Mouse (Mus musculus) gastrocnemius, postnatal 10 days (tissue): ENCODE results near the gene Elmo1. TPM values are rescaled to one million over a fixed set of nuclear protein-coding genes. Genes with fewer than 3 reads are reported as not detected.

Experiments used
- DNase-seq: peaks from one replicate; pipeline ENCODE4 v3.0.0; 2021; ENCODE audit warnings: mixed read lengths
- total RNA-seq, 2 experiments: library from RNA; stranded (reverse); gene quantifications; 2 replicates each; pipeline ENCODE4 v1.2.3; 2021

Elmo1 gene
- total RNA-seq, 2 experiments from 2014 or later = 13.0 to 21.5 TPM

- DNase-seq = peak; percentile 14
Observed at GRCm38 (mm10) chr13:20386462-20387141, 296.2 kb downstream of the Elmo1 start.

GRCm38 (mm10) chr13:20392824-20393598 is 302.6 kb downstream of the Elmo1 start:
- no peak for DNase-seq

GRCm38 (mm10) chr13:20397744-20398143 is 307.3 kb downstream of the Elmo1 start:
- DNase-seq = no peak

GRCm38 (mm10) chr13:20398311-20398710 is 307.9 kb downstream of the Elmo1 start:
- no peak for DNase-seq

GRCm38 (mm10) chr13:20404530-20404929 is 314.1 kb downstream of the Elmo1 start:
- DNase-seq = no peak

GRCm38 (mm10) chr13:20406470-20407213 is 316.2 kb downstream of the Elmo1 start:
- no peak for DNase-seq

- DNase-seq = no peak
Observed at GRCm38 (mm10) chr13:20410306-20411101, 320.1 kb downstream of the Elmo1 start.

- no peak for DNase-seq
Observed at GRCm38 (mm10) chr13:20416691-20417660, 326.6 kb downstream of the Elmo1 start.

GRCm38 (mm10) chr13:20430998-20431397 is 340.6 kb downstream of the Elmo1 start:
- DNase-seq = no peak

GRCm38 (mm10) chr13:20433221-20433858 is 342.9 kb downstream of the Elmo1 start:
- DNase-seq = no peak

GRCm38 (mm10) chr13:20434071-20434470 is 343.7 kb downstream of the Elmo1 start:
- no peak for DNase-seq

GRCm38 (mm10) chr13:20439488-20439887 is 349.1 kb downstream of the Elmo1 start:
- no peak for DNase-seq

- DNase-seq = no peak
Observed at GRCm38 (mm10) chr13:20450831-20451353, 360.5 kb downstream of the Elmo1 start.

- no peak for DNase-seq
Observed at GRCm38 (mm10) chr13:20454357-20454756, 364.0 kb downstream of the Elmo1 start.

- DNase-seq = no peak
Observed at GRCm38 (mm10) chr13:20460096-20460495, 369.7 kb downstream of the Elmo1 start.

GRCm38 (mm10) chr13:20461616-20462015 is 371.2 kb downstream of the Elmo1 start:
- no peak for DNase-seq

- no peak for DNase-seq
Observed at GRCm38 (mm10) chr13:20464161-20464560, 373.8 kb downstream of the Elmo1 start.

- no peak for DNase-seq
Observed at GRCm38 (mm10) chr13:20467381-20467780, 377.0 kb downstream of the Elmo1 start.

GRCm38 (mm10) chr13:20471732-20472131 is 381.3 kb downstream of the Elmo1 start:
- DNase-seq = peak; percentile 62

- no peak for DNase-seq
Observed at GRCm38 (mm10) chr13:20472301-20472831, 382.0 kb downstream of the Elmo1 start.
